Mouse (Mus musculus) C2C12 (cell line): ENCODE measurements around the gene Dlec1.

ENCODE experiments used
- CEBPB ChIP-seq: IDR thresholded peaks from one replicate; pipeline ENCODE4 v1.6.1; 2011; ENCODE audit warnings: low read depth, mild to moderate bottlenecking, control low read depth, moderate library complexity
- CTCF ChIP-seq: IDR thresholded peaks from one replicate; pipeline ENCODE4 v1.5.1; 2011; ENCODE audit not compliant: control insufficient read depth, insufficient read depth, insufficient read length
- MAX ChIP-seq: IDR thresholded peaks from one replicate; pipeline ENCODE4 v1.6.1; 2011; ENCODE audit warnings: mild to moderate bottlenecking, control low read depth
- USF1 ChIP-seq: IDR thresholded peaks from one replicate; pipeline ENCODE4 v1.6.1; 2011; ENCODE audit warnings: low read depth, mild to moderate bottlenecking, control low read depth, moderate library complexity

GRCm38 (mm10) chr9:119060701-119061100 lies 41.6 kb upstream of the Dlec1 start:
- no peak for TF ChIP-seq CTCF
- no peak for TF ChIP-seq USF1
- TF ChIP-seq MAX: no peak
- no peak for TF ChIP-seq CEBPB
